Mouse (Mus musculus) CH12.LX (cell line): ENCODE results near the gene Akap8. TPM values are rescaled to one million over a fixed set of nuclear protein-coding genes. Genes with fewer than 3 reads are reported as not detected.

Source experiments
- DNase-seq: peaks from one replicate; pipeline ENCODE4 v3.0.0-alpha.2; 2013; ENCODE audit errors: extremely low read depth
- H3K27ac ChIP-seq: 2 replicates; pipeline ENCODE4 v1.5.1; 2012; ENCODE audit warnings: low read depth, mild to moderate bottlenecking, control low read depth, moderate library complexity; ENCODE audit not compliant: insufficient read depth
- H3K27me3 ChIP-seq: replicated peaks from 2 replicates; pipeline ENCODE3; 2012; ENCODE audit warnings: inconsistent platforms
- H3K36me3 ChIP-seq, 2 experiments: replicated peaks in 1 of 2; 2 replicates each; pipeline versions ENCODE3 to v1.6.1; 2012; ENCODE audit warnings: inconsistent platforms in 1 of 2, low read length in 1 of 2, mild to moderate bottlenecking in 1 of 2, mixed read lengths in 1 of 2, moderate library complexity in 1 of 2; ENCODE audit not compliant: control insufficient read depth in 1 of 2, insufficient read depth in 1 of 2
- H3K4me1 ChIP-seq, 2 experiments: 2 replicates each; pipeline ENCODE4 v1.6.1; 2012; ENCODE audit warnings: inconsistent platforms in 1 of 2, moderate library complexity in 1 of 2; ENCODE audit not compliant: insufficient read depth in 2 of 2, control insufficient read depth in 1 of 2
- H3K4me2 ChIP-seq: 2 replicates; pipeline ENCODE4 v1.6.1; 2012; ENCODE audit warnings: low read depth, mild to moderate bottlenecking, control low read depth; ENCODE audit not compliant: poor library complexity, insufficient read depth, severe bottlenecking
- H3K4me3 ChIP-seq, 3 experiments: fragments of 150-350 bp in 1 of 3; sonication (generic) in 1 of 3; replicated peaks in 1 of 3; 2 replicates each; pipeline versions ENCODE3 to v1.5.1; 2011 to 2012; ENCODE audit warnings: low read depth in 2 of 3, low read length in 2 of 3, mild to moderate bottlenecking in 2 of 3, moderate library complexity in 2 of 3, control low read depth in 1 of 3, improper control_type of control experiment in 1 of 3, inconsistent platforms in 1 of 3, mixed read lengths in 1 of 3; ENCODE audit not compliant: poor library complexity in 1 of 3
- H3K79me2 ChIP-seq: replicated peaks from 2 replicates; pipeline ENCODE4 v1.6.1; 2012; ENCODE audit warnings: mild to moderate bottlenecking, moderate library complexity; ENCODE audit not compliant: control insufficient read depth, poor library complexity, insufficient read depth, severe bottlenecking; ENCODE audit errors: extremely low read depth
- H3K9ac ChIP-seq: 2 replicates; pipeline ENCODE4 v1.6.1; 2012; ENCODE audit warnings: low read depth, mild to moderate bottlenecking, control low read depth, moderate library complexity; ENCODE audit not compliant: insufficient read depth
- H3K9me3 ChIP-seq: replicated peaks from 2 replicates; pipeline ENCODE3; 2012; ENCODE audit warnings: low read length, inconsistent platforms, mixed read lengths
- BHLHE40 ChIP-seq: IDR thresholded peaks from 2 replicates; pipeline ENCODE4 v1.6.1; 2011; ENCODE audit warnings: mild to moderate bottlenecking, low read depth, low read length, improper control_type of control experiment
- CHD2 ChIP-seq: IDR thresholded peaks from 2 replicates; pipeline ENCODE4 v1.6.1; 2011; ENCODE audit warnings: low read length, improper control_type of control experiment
- ELF1 ChIP-seq: IDR thresholded peaks from 2 replicates; pipeline ENCODE4 v1.6.1; 2014; ENCODE audit warnings: low read depth, mild to moderate bottlenecking, inconsistent platforms, low read length, improper control_type of control experiment
- EP300 ChIP-seq: IDR thresholded peaks from 2 replicates; pipeline ENCODE4 v1.6.1; 2011; ENCODE audit warnings: low read length, improper control_type of control experiment
- GABPA ChIP-seq: IDR thresholded peaks from 2 replicates; pipeline ENCODE4 v1.6.1; 2012; ENCODE audit warnings: low read depth, low read length, improper control_type of control experiment, inconsistent platforms; ENCODE audit not compliant: insufficient replicate concordance
- HCFC1 ChIP-seq: IDR thresholded peaks from 2 replicates; pipeline ENCODE4 v1.6.1; 2012; ENCODE audit warnings: low read depth, mild to moderate bottlenecking, inconsistent platforms, low read length, improper control_type of control experiment
- IRF4 ChIP-seq: IDR thresholded peaks from 2 replicates; pipeline ENCODE4 v1.6.1; 2014; ENCODE audit warnings: low read depth, mild to moderate bottlenecking, inconsistent platforms, low read length, improper control_type of control experiment
- KAT2A ChIP-seq: IDR thresholded peaks from 2 replicates; pipeline ENCODE4 v1.6.1; 2012; ENCODE audit warnings: low read length, improper control_type of control experiment, inconsistent platforms; ENCODE audit not compliant: insufficient replicate concordance
- MAFK ChIP-seq: IDR thresholded peaks from 2 replicates; pipeline ENCODE4 v1.6.1; 2011; ENCODE audit warnings: low read length, improper control_type of control experiment; ENCODE audit not compliant: insufficient replicate concordance
- MAZ ChIP-seq: IDR thresholded peaks from 2 replicates; pipeline ENCODE4 v1.6.1; 2012; ENCODE audit warnings: low read depth, mild to moderate bottlenecking, inconsistent platforms, low read length, improper control_type of control experiment, moderate library complexity
- MEF2A ChIP-seq: IDR thresholded peaks from 2 replicates; pipeline ENCODE4 v1.6.1; 2014; ENCODE audit warnings: low read depth, mild to moderate bottlenecking, inconsistent platforms, low read length, improper control_type of control experiment, borderline replicate concordance
- MXI1 ChIP-seq: IDR thresholded peaks from 2 replicates; pipeline ENCODE4 v1.6.1; 2011; ENCODE audit warnings: mild to moderate bottlenecking, low read depth, low read length, improper control_type of control experiment
- MYC ChIP-seq: IDR thresholded peaks from 2 replicates; pipeline ENCODE4 v1.6.1; 2011; ENCODE audit warnings: low read depth, mild to moderate bottlenecking, improper control_type of control experiment, low read length
- NELFE ChIP-seq: IDR thresholded peaks from 2 replicates; pipeline ENCODE4 v1.6.1; 2011; ENCODE audit warnings: low read depth, low read length, improper control_type of control experiment
- NRF1 ChIP-seq: IDR thresholded peaks from 2 replicates; pipeline ENCODE4 v1.6.1; 2014; ENCODE audit warnings: low read depth, mild to moderate bottlenecking, inconsistent platforms, low read length, improper control_type of control experiment, moderate library complexity
- PAX5 ChIP-seq: IDR thresholded peaks from 2 replicates; pipeline ENCODE4 v1.6.1; 2012; ENCODE audit warnings: low read length, inconsistent platforms, mixed read lengths
- SMC3 ChIP-seq: IDR thresholded peaks from 2 replicates; pipeline ENCODE4 v1.6.1; 2011; ENCODE audit warnings: low read depth, low read length, improper control_type of control experiment
- TBP ChIP-seq: conservative IDR thresholded peaks from 2 replicates; pipeline ENCODE4 v1.6.1; 2011; ENCODE audit warnings: low read depth, low read length, improper control_type of control experiment
- USF1 ChIP-seq: IDR thresholded peaks from 2 replicates; pipeline ENCODE4 v1.6.1; 2014; ENCODE audit warnings: low read depth, mild to moderate bottlenecking, inconsistent platforms, low read length, improper control_type of control experiment
- ZMIZ1 ChIP-seq: IDR thresholded peaks from 2 replicates; pipeline ENCODE4 v1.6.1; 2012; ENCODE audit warnings: low read depth, mild to moderate bottlenecking, inconsistent platforms, low read length, improper control_type of control experiment
- ZNF384 ChIP-seq: IDR thresholded peaks from 2 replicates; pipeline ENCODE4 v1.6.1; 2012; ENCODE audit warnings: low read depth, low read length, improper control_type of control experiment, inconsistent platforms
- dilution Hi-C: fragments of 300-500 bp; cut with MboI; formaldehyde crosslinking; loops from 2 replicates; pipeline ENCODE4 v1.14.3; 2020; ENCODE audit warnings: low sequenced_read_pairs; ENCODE audit not compliant: extremely low pct_unique_long_range_greater_than_20kb, extremely low pct_ligation_motif_present
- in situ Hi-C: fragments of 300-500 bp; cut with MboI; formaldehyde crosslinking; loops from 3 replicates; pipeline ENCODE4 v1.14.3; 2019; ENCODE audit warnings: low sequenced_read_pairs, low pct_ligation_motif_present, low pct_unique_long_range_greater_than_20kb, mixed read lengths
- polyA plus RNA-seq: library from polyadenylated mRNA; unstranded; fragments of >175 nt; gene quantifications from 2 replicates; pipeline ENCODE4 v1.2.1, GENCODE M21; 2012; ENCODE audit warnings: low read depth; ENCODE audit not compliant: insufficient read length
- total RNA-seq, 2 experiments: library from RNA; depleted of rRNA; stranded (reverse); fragments of 300-350 nt in 1 of 2; fragments of >200 nt in 1 of 2; gene quantifications; 2 replicates each; pipeline ENCODE4 v1.2.3; 2012 to 2014

Gene Akap8
- total and polyA plus RNA-seq, 3 experiments, result 62.5 to 146 (median 75.2) TPM

GRCm38 (mm10) chr17:32262831-32263559 lies 58.0 kb downstream of the Akap8 start:
- Histone ChIP-seq H3K9ac (no peak overlapping the region), H3K27ac (no peak overlapping the region), H3K4me3 (no peak overlapping the region), H3K4me1 (peaks cover 0 to 31% of the 10 kb centered on the region in 2 experiments; a peak in 2 of 4 replicates), H3K79me2 (peaks cover 85% of the 10 kb centered on the region), H3K4me2 (no peak overlapping the region), H3K36me3 (peaks cover 0 to 31% of the 10 kb centered on the region in 2 experiments), H3K9me3 (no peaks in the 10 kb centered on the region), H3K27me3 (no peaks in the 10 kb centered on the region)
- dilution Hi-C loops (no loop called here), in situ Hi-C loops (no loop called here)
- no peak for TF ChIP-seq IRF4
- no peak for TF ChIP-seq SMC3
- no peak for TF ChIP-seq MXI1
- TF ChIP-seq MEF2A, result no peak
- no peak for TF ChIP-seq ELF1
- TF ChIP-seq USF1, result no peak
- no peak for TF ChIP-seq MAFK
- DNase-seq, result no peak

- no peak for TF ChIP-seq MYC
- TF ChIP-seq HCFC1, result no peak
- no peak for TF ChIP-seq IRF4
- no peak for TF ChIP-seq USF1
- TF ChIP-seq BHLHE40, result no peak
- TF ChIP-seq NELFE, result no peak
- no peak for TF ChIP-seq ZMIZ1
- no peak for TF ChIP-seq GABPA
- no peak for TF ChIP-seq TBP
- TF ChIP-seq MXI1, result no peak
- TF ChIP-seq ELF1, result no peak
- TF ChIP-seq KAT2A, result no peak
- no peak for TF ChIP-seq NRF1
- no peak for TF ChIP-seq CHD2
- TF ChIP-seq EP300, result no peak
- TF ChIP-seq ZNF384, result no peak
- TF ChIP-seq PAX5, result no peak
- no peak for TF ChIP-seq MAZ
- no peak for TF ChIP-seq SMC3
- peaks cover 0 to 29% of the 10 kb centered on the region in 2 experiments for H3K36me3 ChIP-seq
- H3K27ac ChIP-seq, result no peak overlapping the region
- peaks cover 0 to 48% of the 10 kb centered on the region in 2 experiments; a peak in 2 of 4 replicates for H3K4me1 ChIP-seq
- no peak overlapping the region for H3K4me2 ChIP-seq
- dilution Hi-C loops (no loop called here), in situ Hi-C loops (no loop called here)
- H3K9ac ChIP-seq, result no peak overlapping the region
- no peak overlapping the region for H3K4me3 ChIP-seq
- DNase-seq, result no peak
- H3K9me3 ChIP-seq, result no peaks in the 10 kb centered on the region
- H3K27me3 ChIP-seq, result no peaks in the 10 kb centered on the region
- H3K79me2 ChIP-seq, result peaks cover 85% of the 10 kb centered on the region
Measured at GRCm38 (mm10) chr17:32258869-32259268, 62.2 kb downstream of the Akap8 start.
